Mouse (Mus musculus): Measurements from ENCODE around the gene Dpy30.

GRCm38 (mm10) chr17:74264333-74265155, 59.2 kb downstream of the Dpy30 start:
- TF ChIP-seq CTCF (IDR thresholded peaks at IDR 0.05; ENCODE audit: borderline replicate concordance, control insufficient read depth, extremely low read depth, insufficient read depth, low read length, poor library complexity) (no peak), POLR2A (IDR thresholded peaks at IDR 0.05; ENCODE audit: control insufficient read depth, extremely low read depth, insufficient read depth, low read length, poor library complexity) (no peak)

All from thymus, adult 2 months (tissue).